Mouse (Mus musculus) right cerebral cortex, postnatal 14 days (tissue): ENCODE measurements around the gene Nlrc3.
"Not testable (repeated sequence)": the region's sequence is repeated elsewhere in the genome, so short reads cannot be mapped to it uniquely, and the experiment has no call there.

Experiments used
- DNase-seq: peaks from one replicate; pipeline ENCODE4 v3.0.0; 2022

Gene Nlrc3

GRCm38 (mm10) chr16:3976251-3976671 lies at the start of gene Nlrc3:
Gene Nlrc3, minus strand, starts transcription at chr16:3976632.
- no peak for DNase-seq

GRCm38 (mm10) chr16:4022719-4023118 lies 46.3 kb upstream of the Nlrc3 start:
- no peak for DNase-seq

DNA sequence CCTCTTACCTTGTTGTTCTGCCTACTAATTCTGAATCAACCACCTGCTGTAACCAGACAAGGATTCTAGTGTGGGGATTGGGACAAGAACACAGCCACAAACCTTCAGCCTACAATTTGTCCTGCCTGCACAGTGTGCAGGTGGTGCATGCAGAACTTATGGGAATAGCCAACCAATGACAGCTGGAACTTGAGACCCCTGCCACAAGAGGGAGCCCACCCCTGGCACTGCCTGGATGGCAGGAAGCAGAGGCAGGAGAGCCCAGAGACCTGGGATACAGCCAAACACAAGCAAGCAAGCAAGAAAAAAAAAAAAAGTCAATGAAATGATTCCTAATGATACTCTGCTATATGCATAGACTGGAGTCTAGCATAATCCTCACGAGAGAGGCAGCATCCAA lies 44.8 kb upstream of the Nlrc3 start:
- no peak for DNase-seq

DNA sequence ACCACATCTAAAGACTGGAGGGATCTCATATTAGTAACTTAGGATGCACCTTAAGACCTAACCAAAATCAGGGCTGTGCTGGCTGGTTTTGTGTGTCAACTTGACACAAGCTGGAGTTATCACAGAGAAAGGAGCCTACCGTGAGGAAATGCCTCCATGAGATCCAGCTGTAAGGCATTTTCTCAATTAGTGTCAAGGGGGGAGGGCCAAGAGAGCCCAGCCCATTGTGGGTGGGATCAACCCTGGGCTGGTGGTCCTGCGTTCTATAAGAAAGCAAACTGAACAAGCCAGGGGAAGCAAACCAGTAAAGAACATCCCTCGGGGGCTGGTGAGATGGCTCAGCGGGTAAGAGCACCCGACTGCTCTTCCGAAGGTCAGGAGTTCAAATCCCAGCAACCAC lies 41.0 kb upstream of the Nlrc3 start:
- DNase-seq, result not testable (repeated sequence)

DNA sequence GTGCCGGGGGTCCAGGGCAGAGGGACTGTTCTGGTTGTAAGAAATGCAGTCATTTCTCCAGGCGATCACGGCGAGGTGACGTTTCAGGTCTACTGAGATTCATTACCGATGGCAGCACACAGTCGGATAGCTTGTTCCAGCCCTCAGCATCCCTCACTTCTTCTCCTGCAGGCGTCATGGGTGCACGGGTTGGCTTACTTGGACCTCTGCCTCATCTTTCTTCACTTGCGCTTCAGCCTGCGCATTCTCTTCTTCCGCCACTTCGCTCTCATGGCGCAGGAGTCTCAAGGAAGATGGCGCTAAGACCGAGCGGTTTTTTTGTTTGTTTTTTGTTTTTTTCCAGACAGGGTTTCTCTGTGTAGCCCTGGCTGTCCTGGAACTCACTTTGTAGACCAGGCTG lies 40.4 kb upstream of the Nlrc3 start:
- DNase-seq, result not testable (repeated sequence)

- no peak for DNase-seq
Observed at GRCm38 (mm10) chr16:4014040-4014668, 37.7 kb upstream of the Nlrc3 start.

- DNase-seq, result no peak
Observed at GRCm38 (mm10) chr16:4012882-4013570, 36.6 kb upstream of the Nlrc3 start.

DNA sequence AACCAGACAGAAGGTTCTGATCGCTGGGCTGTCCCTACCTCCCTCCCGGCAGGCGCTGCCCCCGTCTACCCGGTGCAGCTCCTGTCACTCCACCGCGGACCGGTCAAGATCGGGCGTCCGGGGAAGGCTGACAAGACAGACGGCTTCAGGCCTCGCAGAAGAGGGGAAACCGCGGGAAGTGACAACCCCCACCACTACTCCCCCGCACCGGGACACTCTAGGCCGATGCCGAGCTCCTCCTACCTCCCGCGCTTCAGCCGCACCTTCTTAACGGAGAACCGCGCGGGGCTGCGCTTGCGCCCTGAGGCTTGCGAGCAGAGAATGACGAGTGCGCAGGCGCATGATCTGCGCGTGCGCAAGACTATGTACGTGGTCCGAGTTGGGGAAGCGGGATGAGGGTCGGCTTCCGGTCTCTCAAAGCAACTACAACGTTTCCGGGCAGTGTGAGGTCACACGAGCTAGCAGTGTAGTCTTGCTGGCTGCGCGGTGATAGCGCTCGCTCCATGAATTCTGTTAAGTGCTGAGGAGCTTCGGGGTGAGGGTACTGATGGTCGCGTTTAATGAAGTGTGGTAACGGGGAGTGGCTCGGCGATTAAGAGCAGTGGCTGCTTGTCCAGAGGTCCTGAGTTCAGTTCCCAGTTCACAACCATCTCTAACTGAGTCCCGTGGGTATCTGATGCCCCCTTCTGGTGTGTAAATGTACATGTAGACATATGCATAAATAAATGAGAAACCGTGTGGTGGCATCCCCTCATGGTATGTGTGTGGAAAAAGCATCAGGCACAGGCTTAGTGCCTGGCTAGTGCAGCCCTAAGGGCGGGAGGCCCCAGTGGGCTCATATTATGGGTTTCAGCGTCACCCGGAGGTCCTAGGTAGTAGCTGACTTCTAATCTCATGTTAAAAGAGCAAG lies 27.3 kb upstream of the Nlrc3 start, which contains the start of gene Slx4:
TSS of gene Slx4 (minus strand) at position 282 of the 910 bp plus-strand sequence.
- DNase-seq, result peak; percentile 96

DNA sequence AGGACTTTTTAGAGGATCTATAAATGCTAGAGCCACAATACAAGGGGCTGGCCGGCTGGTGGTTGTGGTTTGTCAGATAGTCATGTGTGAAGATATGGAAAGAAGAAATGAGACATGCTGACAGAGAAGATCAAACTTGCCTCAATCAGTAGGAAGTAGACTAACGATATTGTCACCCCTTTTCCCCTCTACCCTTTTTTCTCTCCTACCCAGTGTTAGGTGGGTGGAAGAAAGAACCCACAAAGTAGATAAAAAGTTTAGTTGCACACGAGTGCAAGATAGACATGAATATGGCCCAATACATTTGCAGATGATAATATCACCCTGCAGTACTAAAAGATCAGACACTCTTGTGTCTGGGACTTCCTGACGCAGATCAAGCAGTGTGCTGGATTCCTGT lies 12.0 kb upstream of the Nlrc3 start:
- DNase-seq, result no peak

DNA sequence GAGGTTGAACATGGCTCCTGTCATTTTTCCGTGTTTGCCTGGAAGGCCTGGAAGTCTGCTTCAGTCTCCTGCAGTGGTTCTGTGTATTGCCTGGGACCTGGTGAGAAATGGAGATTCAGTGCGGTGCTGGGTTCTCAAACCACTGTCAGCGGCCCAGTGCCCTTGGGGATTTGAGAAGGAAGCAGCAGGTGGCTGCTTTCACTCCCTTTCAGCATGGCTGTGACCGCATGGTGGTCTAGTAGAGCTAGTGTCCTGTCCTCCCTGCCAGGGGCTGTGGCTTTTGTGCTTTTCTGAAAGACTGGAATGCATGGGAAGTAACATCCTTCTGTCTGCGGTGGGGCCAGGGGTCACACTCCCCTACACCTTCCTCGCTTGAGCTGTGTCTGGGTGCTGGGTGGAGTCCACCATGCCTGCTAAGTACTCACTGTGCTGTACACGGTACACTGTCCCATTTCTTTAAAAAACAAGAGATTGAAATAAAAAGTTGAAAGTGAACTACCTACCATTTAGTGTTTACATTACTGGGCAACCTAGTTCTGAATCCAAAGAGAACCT lies 6.8 kb upstream of the Nlrc3 start:
- DNase-seq, result no peak

DNA sequence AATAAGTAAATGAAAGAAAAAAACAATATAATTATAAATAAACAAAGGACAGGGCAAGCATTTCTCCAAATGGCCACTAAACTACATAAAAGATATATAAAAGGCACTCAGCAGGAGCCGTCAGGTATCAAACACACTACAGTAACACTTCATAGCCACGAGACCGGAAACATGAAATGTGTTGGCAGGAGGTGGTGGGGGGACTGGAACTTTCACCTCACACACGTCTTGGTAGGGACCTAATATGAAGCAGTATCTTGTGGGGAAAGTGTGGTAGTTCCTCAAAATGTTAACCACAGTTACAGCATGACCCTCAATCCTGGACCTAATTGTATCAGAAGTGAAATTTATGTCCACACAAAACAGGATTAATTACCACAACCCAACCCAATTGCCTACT lies 5.7 kb upstream of the Nlrc3 start:
- DNase-seq, result no peak

- DNase-seq, result no peak
Observed at GRCm38 (mm10) chr16:3976712-3977111, 280 bp upstream of the Nlrc3 start.

- DNase-seq, result no peak
Observed at GRCm38 (mm10) chr16:3975658-3976057, 774 bp downstream of the Nlrc3 start.

DNA sequence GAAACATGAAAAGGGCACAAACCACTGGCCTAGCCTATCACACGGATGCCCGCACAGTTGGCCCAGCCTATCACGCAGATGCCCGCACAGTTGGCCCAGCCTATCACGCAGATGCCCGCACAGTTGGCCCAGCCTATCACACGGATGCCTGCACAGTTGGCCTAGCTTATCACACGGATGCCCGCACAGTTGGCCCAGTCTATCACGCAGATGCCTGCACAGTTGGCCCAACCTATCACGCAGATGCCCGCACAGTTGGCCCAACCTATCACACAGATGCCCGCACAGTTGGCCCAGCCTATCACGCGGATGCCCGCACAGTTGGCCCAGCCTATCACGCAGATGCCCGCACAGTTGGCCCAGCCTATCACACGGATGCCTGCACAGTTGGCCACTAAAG lies 2.0 kb downstream of the Nlrc3 start:
- not testable (repeated sequence) for DNase-seq

DNA sequence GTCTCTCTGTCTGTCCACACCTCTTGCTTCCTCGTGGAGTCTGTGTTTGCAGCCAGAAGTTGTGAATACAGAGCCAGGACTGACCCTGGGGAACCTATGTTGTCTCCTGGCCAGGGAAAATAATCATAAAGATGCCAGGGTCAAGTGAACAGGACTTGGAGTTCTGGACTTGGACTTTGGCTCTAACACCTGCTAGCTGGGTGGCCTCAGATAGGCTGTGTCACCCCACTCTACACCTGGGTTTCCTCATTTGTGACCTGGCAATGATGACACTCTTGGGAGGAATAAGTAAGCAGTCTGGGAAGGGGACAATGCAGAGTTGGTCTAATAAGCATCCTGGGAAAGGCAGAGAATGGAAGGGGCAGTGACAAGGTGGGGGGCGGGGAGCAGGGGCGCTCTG lies 10.9 kb downstream of the Nlrc3 start:
- no peak for DNase-seq

DNA sequence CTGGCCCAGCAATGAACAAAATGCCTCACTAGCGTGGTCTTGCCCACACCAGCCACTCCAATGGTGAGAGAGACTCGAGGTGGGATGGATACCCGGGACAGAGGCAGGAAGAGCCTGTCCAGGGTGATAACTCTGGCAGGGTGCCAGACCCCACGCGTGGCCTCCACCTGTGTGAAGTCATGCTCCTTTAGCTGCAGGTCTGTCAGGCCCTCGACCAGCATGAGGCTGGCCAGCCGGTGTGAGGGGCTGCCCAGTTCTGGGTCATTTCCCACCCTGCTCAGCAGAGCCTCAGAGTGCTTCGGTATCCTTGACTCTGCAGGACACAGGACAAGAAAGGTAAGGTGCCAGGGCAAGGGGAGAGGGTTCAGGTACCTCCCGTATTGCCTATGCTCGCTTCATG lies 11.4 kb downstream of the Nlrc3 start:
- no peak for DNase-seq

GRCm38 (mm10) chr16:3959261-3959660 lies 17.2 kb downstream of the Nlrc3 start:
- DNase-seq, result no peak

DNA sequence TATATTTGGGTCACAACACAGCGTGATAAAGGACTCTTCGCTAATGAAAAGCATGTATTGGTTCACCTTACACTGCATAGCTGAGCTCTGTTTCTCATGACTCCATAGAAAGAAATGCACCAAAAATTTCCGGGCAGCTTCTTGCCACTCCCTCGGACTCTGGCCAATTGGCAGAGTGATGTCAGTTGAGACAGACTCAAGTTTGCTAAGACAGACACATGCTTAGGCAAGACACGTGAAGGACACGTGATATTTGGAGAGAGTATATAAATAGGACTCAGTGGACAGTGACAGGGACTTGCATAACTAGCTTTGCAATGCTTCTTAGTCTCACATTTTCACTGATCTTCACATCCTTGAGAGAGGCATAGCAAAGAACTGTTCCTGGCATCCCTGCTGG lies 20.1 kb downstream of the Nlrc3 start:
- DNase-seq, result no peak

DNA sequence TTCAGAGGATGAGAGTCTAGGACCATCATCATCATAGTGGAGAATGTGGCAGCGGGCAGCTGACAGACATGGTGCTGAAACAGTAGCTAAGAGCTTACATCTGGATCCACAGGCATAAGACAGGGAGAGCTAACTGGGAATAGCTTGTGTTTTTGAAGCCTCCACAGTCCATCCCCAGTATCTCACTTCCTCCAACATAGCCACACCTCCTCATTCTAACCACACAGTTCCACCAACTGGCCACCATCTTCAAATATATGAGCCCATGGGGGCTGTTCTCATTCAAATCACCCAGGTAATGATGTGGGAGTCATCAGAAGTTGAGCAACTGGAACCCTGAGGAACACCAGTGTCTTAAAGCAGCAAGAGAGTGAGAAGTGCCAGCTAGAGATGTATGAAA lies 25.3 kb downstream of the Nlrc3 start:
- no peak for DNase-seq

GRCm38 (mm10) chr16:3934701-3935100 lies 41.7 kb downstream of the Nlrc3 start:
- no peak for DNase-seq

DNA sequence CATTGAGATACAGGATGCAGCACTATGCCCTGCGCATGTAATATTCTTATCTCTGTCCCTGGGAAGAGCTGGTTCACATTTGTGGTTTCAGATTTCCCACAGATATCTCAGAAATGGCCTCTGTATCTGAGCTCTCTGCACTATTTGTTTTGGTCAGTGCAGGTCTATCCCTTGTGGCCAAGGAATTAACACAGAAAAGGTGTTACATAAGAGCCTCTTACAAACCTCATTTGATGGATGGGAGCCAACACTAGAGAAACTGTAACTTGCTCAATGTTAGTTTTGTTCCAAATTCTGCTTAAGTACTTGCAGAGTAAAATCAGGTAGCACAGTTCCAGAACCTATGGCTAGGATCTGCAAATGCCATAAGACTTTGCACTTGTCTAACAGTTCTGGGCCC lies 42.3 kb downstream of the Nlrc3 start:
- no peak for DNase-seq

DNA sequence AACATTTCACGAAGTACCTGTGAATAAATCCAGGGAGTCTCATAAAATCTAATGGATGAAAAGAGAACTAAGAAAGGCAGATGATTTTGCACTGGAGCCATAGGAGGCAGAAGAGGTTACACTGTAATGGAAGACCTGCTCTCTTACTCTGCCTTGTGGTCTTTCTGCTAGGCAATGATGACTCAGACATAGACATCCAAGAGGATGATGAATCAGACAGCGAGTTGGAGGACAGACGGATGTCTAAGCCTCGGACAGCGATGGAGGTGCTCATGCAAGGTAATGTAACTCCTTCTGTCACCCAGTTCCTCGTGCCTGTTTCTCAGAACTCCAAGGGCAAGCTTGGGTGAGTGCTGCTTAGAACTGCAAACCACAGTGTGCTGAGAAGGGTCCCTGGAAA lies 42.9 kb downstream of the Nlrc3 start:
- no peak for DNase-seq

- no peak for DNase-seq
Observed at GRCm38 (mm10) chr16:3929151-3929550, 47.3 kb downstream of the Nlrc3 start.
